Mouse (Mus musculus) hindbrain, embryonic 13.5 days (tissue): ENCODE measurements around the gene Fam107b. TPM values are rescaled to one million over a fixed set of nuclear protein-coding genes. Genes with fewer than 3 reads are reported as not detected.

Source experiments
- ATAC-seq: fragments of 200-750 bp; cut with Nextera tagmentation; 2 replicates; pipeline ENCODE4 v1.8.0; 2017; ENCODE audit warnings: moderate TSS enrichment; ENCODE audit not compliant: low FRiP score
- H3K27ac ChIP-seq: fragments of 300-500 bp; sonication (generic); 2 replicates; pipeline ENCODE4 v1.5.1; 2015; ENCODE audit warnings: inconsistent platforms, mild to moderate bottlenecking, moderate library complexity
- H3K27me3 ChIP-seq: fragments of 300-500 bp; sonication (generic); 2 replicates; pipeline ENCODE4 v1.6.1; 2015; ENCODE audit warnings: mild to moderate bottlenecking, inconsistent platforms
- H3K36me3 ChIP-seq: fragments of 300-500 bp; sonication (generic); 2 replicates; pipeline ENCODE4 v1.6.1; 2015; ENCODE audit warnings: mild to moderate bottlenecking, inconsistent platforms
- H3K4me1 ChIP-seq: fragments of 300-500 bp; sonication (generic); replicated peaks from 2 replicates; pipeline ENCODE4 v1.6.1; 2015; ENCODE audit warnings: inconsistent platforms
- H3K4me2 ChIP-seq: fragments of 300-500 bp; sonication (generic); 2 replicates; pipeline ENCODE4 v1.6.1; 2015; ENCODE audit warnings: inconsistent platforms, mild to moderate bottlenecking, moderate library complexity
- H3K4me3 ChIP-seq: fragments of 300-500 bp; sonication (generic); 2 replicates; pipeline ENCODE4 v1.5.1; 2015; ENCODE audit warnings: mild to moderate bottlenecking, inconsistent platforms
- H3K9ac ChIP-seq: fragments of 300-500 bp; sonication (generic); 2 replicates; pipeline ENCODE4 v1.6.1; 2015; ENCODE audit warnings: mild to moderate bottlenecking, inconsistent platforms
- H3K9me3 ChIP-seq: fragments of 300-500 bp; sonication (generic); 2 replicates; pipeline ENCODE4 v1.6.1; 2016; ENCODE audit warnings: inconsistent platforms
- WGBS: fragments of 180-500 bp; shearing (Covaris S2); methylation state at CpG from one replicate; pipeline ENCODE4 v1.1.7; 2015; 5-methylcytosine and 5-hydroxymethylcytosine counted together
- polyA plus RNA-seq: library from polyadenylated mRNA; unstranded; fragments of >200 nt; fragmentation: Nextera tagmentation; extraction: Ambion mirVana; gene quantifications from 2 replicates; pipeline ENCODE4 v1.2.1, GENCODE M21; 2015

Gene Fam107b
- polyA plus RNA-seq, 1 experiment from 2014 or later: 37.5 TPM

DNA sequence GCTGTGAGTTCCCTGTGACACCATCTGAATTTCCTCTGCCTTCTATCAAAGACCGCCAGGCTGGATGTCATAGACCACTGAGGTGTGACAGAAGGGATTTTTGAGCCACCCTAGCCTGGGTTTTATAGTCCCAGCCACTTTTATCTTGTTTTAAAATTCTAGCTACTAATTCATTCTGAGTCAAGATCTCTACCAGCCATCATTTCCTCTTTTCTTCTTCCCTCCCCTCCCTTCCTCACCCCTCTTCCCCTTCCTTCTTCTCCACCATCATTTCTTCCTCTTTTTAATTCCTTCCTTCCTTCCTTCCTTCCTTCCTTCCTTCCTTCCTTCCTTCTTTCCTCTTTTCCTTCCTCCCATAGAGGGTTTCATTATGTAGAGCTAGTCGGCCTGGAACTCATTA, 51.9 kb downstream of the Fam107b start:
- Histone ChIP-seq H3K4me2 (no peak overlapping the region), H3K4me1 (no peaks in the 10 kb centered on the region), H3K4me3 (no peak overlapping the region), H3K27me3 (no peaks in the 10 kb centered on the region), H3K27ac (no peak overlapping the region), H3K9me3 (no peaks in the 10 kb centered on the region), H3K9ac (no peak overlapping the region), H3K36me3 (no peaks in the 10 kb centered on the region)
- ATAC-seq: no peak
- WGBS: 83% methylated on average over 2 of the region's 2 CpGs

DNA sequence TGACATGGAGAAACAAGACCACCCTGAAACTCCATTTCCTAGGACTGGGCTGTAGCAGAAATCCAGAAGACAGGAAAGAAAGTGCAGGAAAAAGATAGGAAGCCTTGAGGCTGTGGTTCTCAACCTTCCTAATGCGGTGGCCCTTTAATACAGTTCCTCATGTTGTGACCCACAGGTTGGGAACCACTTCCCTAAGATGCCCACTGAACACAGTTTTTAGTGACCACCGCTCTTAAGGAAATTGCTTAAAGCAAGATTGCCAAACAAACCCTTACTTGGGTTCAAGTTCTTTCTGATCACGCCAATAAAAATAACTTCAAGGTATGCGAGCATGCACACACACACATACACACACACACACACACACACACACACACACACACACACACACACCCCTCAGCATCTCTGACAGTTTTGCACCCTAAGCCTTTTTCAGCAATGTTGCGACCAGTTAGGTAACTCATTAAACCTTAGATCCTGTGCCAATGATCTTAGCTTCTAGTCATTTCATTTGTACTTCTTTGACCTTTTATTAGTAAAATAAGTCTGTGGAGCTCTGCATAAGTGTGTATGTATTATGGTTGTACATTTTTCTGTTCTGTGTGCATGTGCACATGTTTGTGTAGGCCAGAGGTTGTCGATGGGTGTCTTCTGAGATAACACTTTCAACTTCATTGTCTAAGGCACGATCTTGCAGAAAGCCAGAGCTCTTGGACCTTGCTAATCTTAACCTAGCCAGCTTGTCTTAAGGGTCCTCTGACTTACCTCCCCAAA, 53.1 kb downstream of the Fam107b start:
- H3K9ac ChIP-seq: no peak overlapping the region
- no peaks in the 10 kb centered on the region for H3K9me3 ChIP-seq
- ATAC-seq: no peak
- no peak overlapping the region for H3K4me3 ChIP-seq
- H3K27me3 ChIP-seq: no peaks in the 10 kb centered on the region
- 94% methylated on average over 7 of the region's 7 CpGs for WGBS
- H3K4me1 ChIP-seq: no peaks in the 10 kb centered on the region
- H3K4me2 ChIP-seq: no peak overlapping the region
- no peak overlapping the region for H3K27ac ChIP-seq
- no peaks in the 10 kb centered on the region for H3K36me3 ChIP-seq

DNA sequence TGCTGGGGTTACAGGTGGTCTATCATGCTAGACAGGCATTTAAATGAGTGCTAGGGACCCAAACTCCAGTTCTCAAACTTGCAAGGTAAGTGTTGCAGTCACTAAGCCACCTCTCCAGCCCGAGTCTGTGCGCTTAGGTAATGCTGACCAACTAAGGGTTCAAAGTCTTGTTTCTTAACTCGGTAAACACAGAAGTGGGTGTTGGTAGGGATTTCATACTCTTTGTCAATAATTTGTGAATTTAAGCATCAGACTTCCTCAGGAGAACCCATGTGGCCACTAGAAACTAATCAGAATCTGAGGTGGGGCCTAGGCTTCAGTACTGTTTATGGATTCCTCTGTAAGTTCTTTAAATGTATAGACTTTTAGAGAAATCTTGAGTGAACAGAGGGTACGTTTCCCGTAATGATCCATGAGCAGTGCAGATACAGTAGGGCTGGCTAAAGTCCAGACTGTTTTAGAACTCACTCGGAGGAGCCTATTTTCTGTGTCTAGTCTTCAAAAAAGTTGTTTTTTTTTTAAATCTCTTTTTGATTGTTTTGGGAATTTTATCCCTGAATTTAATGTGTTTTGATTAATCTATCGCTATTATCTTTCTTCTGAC, 53.8 kb downstream of the Fam107b start:
- H3K27ac ChIP-seq: no peak overlapping the region
- H3K9me3 ChIP-seq: no peaks in the 10 kb centered on the region
- 93% methylated on average over 7 of the region's 7 CpGs for WGBS
- H3K27me3 ChIP-seq: no peaks in the 10 kb centered on the region
- H3K4me2 ChIP-seq: no peak overlapping the region
- H3K4me3 ChIP-seq: no peak overlapping the region
- no peak overlapping the region for H3K9ac ChIP-seq
- no peaks in the 10 kb centered on the region for H3K36me3 ChIP-seq
- no peak for ATAC-seq
- no peaks in the 10 kb centered on the region for H3K4me1 ChIP-seq

- H3K27me3 ChIP-seq: no peaks in the 10 kb centered on the region
- H3K4me2 ChIP-seq: no peak overlapping the region
- no peaks in the 10 kb centered on the region for H3K9me3 ChIP-seq
- WGBS: 88% methylated on average over 6 of the region's 6 CpGs
- no peak overlapping the region for H3K27ac ChIP-seq
- H3K36me3 ChIP-seq: no peaks in the 10 kb centered on the region
- ATAC-seq: no peak
- no peak overlapping the region for H3K4me3 ChIP-seq
- no peaks in the 10 kb centered on the region for H3K4me1 ChIP-seq
- H3K9ac ChIP-seq: no peak overlapping the region
Measured at GRCm38 (mm10) chr2:3629096-3629495, 58.8 kb downstream of the Fam107b start.

- Histone ChIP-seq H3K27ac (no peak overlapping the region), H3K4me3 (no peak overlapping the region), H3K27me3 (no peaks in the 10 kb centered on the region), H3K4me2 (no peak overlapping the region), H3K36me3 (no peaks in the 10 kb centered on the region), H3K9me3 (no peaks in the 10 kb centered on the region), H3K4me1 (no peaks in the 10 kb centered on the region), H3K9ac (no peak overlapping the region)
- WGBS: 82% methylated on average over 5 of the region's 5 CpGs
- ATAC-seq: no peak
Measured at GRCm38 (mm10) chr2:3629741-3630140, 59.5 kb downstream of the Fam107b start.

DNA sequence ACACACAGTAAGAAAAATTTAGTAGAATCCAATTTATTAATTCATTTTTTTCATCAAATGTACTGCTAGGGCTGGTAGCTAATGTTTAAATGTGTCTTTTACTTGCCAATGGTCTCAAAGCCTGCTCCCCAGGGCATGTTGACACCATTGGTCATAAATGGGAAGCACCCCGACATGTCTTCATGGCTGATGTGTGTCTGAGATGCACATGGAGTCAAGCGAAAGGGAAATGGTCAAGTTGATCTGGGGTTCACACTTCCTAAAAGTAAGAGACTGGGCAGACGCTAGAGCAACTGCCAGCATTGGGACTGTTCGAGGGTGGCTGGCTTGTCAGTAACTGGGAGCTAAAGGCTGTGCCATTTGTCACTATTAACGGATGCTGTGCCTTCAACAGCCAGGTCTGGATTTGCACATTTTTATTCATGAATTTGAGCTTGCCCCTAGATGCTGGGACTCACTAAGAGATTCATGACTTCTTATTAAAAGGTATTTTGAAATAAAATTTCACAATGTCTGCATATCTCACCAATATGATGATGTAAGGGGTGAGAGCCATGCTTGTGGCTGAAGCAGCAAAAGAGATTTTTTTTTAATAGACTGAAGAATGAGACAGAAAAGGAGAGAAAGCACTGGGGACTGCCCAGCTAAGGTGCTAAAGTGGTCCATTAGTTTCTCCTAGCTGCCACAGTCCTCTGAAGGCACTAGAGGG, 60.6 kb downstream of the Fam107b start:
- no peak overlapping the region for H3K27ac ChIP-seq
- no peaks in the 10 kb centered on the region for H3K36me3 ChIP-seq
- H3K9me3 ChIP-seq: no peaks in the 10 kb centered on the region
- no peak overlapping the region for H3K9ac ChIP-seq
- 82% methylated on average over 5 of the region's 5 CpGs for WGBS
- no peak overlapping the region for H3K4me2 ChIP-seq
- H3K4me1 ChIP-seq: no peaks in the 10 kb centered on the region
- H3K27me3 ChIP-seq: no peaks in the 10 kb centered on the region
- no peak overlapping the region for H3K4me3 ChIP-seq
- no peak for ATAC-seq

- H3K9me3 ChIP-seq: no peaks in the 10 kb centered on the region
- no peak overlapping the region for H3K27ac ChIP-seq
- no peaks in the 10 kb centered on the region for H3K27me3 ChIP-seq
- ATAC-seq: no peak
- 64% methylated on average over 9 of the region's 9 CpGs for WGBS
- no peak overlapping the region for H3K4me2 ChIP-seq
- no peak overlapping the region for H3K9ac ChIP-seq
- H3K4me3 ChIP-seq: no peak overlapping the region
- H3K36me3 ChIP-seq: no peaks in the 10 kb centered on the region
- no peaks in the 10 kb centered on the region for H3K4me1 ChIP-seq
Measured at GRCm38 (mm10) chr2:3633137-3633536, 62.8 kb downstream of the Fam107b start.

GRCm38 (mm10) chr2:3636771-3637170, 66.5 kb downstream of the Fam107b start:
- WGBS: 88% methylated on average over 5 of the region's 5 CpGs
- H3K27me3 ChIP-seq: no peaks in the 10 kb centered on the region
- H3K9ac ChIP-seq: no peak overlapping the region
- ATAC-seq: no peak
- H3K27ac ChIP-seq: no peak overlapping the region
- H3K4me3 ChIP-seq: no peak overlapping the region
- no peak overlapping the region for H3K4me2 ChIP-seq
- H3K9me3 ChIP-seq: no peaks in the 10 kb centered on the region
- H3K4me1 ChIP-seq: no peaks in the 10 kb centered on the region
- H3K36me3 ChIP-seq: no peaks in the 10 kb centered on the region

DNA sequence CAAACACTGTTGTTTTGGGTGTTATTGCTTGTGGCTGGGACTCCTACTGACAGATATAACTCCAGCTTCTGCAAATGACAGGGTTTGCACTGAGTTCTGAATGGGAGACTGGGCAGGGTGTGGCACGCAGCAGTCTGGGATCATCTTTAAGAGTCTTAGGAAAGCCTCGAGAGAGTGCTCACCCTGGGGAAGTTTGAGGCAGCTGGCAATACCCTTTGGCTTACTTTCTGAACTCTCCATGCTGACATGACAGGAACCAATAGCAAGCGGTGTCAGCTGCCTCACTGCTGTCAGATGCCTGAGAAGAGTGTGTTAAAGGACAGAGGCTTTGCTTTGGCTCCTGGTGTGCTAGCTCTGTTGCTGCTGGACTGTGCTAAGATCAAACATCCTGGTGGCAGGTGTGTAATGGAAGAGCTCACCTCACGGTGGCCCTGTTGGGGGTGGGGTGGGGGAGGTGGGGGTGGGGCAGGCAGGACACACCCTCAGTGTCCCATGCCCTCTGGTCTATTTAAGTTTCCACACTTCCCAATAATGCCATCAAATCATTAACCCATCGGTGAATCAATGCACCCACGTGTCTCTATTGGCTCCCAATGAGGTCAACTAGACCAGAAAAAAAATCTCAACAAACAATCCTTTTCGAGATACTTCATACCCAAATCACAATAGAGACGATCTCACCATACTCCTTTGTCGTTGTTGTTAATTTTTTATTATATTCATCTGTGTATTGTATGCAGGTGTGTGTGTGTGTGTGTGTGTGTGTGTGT, 70.9 kb downstream of the Fam107b start:
- H3K27ac ChIP-seq: no peak overlapping the region
- H3K27me3 ChIP-seq: no peaks in the 10 kb centered on the region
- no peak overlapping the region for H3K9ac ChIP-seq
- WGBS: 80% methylated on average over 9 of the region's 9 CpGs
- no peak for ATAC-seq
- no peaks in the 10 kb centered on the region for H3K36me3 ChIP-seq
- H3K4me1 ChIP-seq: no peaks in the 10 kb centered on the region
- H3K9me3 ChIP-seq: no peaks in the 10 kb centered on the region
- H3K4me3 ChIP-seq: no peak overlapping the region
- H3K4me2 ChIP-seq: no peak overlapping the region

DNA sequence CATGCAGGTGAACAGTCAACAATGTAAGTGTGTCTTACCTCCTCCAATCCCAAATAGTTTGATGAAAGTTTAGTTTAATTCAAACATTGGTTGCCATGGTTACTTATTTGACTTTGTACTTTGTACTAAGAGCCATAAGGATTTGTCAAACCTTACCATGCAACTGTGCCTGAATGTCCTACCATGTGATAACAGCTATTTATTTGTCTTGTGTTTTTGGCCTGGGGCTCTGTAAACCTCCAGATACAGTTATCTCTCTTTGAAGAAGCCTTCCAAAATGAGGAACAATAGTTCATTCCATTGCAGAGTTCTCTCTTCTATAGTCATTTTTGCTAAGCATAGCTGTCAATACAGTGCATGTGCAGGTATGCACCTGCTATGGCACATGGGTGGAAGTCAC, 72.7 kb downstream of the Fam107b start:
- Histone ChIP-seq H3K9ac (no peak overlapping the region), H3K4me1 (no peaks in the 10 kb centered on the region), H3K36me3 (no peaks in the 10 kb centered on the region), H3K27me3 (no peaks in the 10 kb centered on the region), H3K4me2 (no peak overlapping the region), H3K4me3 (no peak overlapping the region), H3K27ac (no peak overlapping the region), H3K9me3 (no peaks in the 10 kb centered on the region)
- no peak for ATAC-seq

DNA sequence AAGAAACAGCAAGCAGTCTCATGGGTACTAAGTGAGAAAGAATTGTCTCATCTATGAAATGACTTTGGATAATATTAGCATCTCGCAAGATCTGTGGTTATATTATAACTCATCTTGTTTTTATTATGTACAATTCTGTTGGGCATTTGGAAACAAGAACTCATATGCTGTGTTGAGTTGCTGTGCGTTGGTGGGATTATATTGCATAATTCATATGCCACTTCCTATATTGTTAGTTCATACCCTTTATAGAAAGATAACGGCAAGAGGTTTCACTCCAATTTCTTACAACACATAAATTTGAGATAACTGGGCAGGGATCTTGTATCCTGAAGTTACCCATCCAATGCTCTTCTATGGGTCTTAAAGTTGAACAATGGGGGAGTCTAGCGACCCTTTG, 75.5 kb downstream of the Fam107b start:
- no peak for ATAC-seq
- H3K4me2 ChIP-seq: no peak overlapping the region
- no peaks in the 10 kb centered on the region for H3K4me1 ChIP-seq
- H3K4me3 ChIP-seq: no peak overlapping the region
- H3K9me3 ChIP-seq: no peaks in the 10 kb centered on the region
- WGBS: 92% methylated on average over 4 of the region's 4 CpGs
- H3K27me3 ChIP-seq: no peaks in the 10 kb centered on the region
- H3K27ac ChIP-seq: no peak overlapping the region
- H3K9ac ChIP-seq: no peak overlapping the region
- no peaks in the 10 kb centered on the region for H3K36me3 ChIP-seq

- no peak overlapping the region for H3K27ac ChIP-seq
- ATAC-seq: no peak
- 87% methylated on average over 5 of the region's 5 CpGs for WGBS
- no peaks in the 10 kb centered on the region for H3K4me1 ChIP-seq
- no peak overlapping the region for H3K4me2 ChIP-seq
- H3K4me3 ChIP-seq: no peak overlapping the region
- no peaks in the 10 kb centered on the region for H3K27me3 ChIP-seq
- H3K9ac ChIP-seq: no peak overlapping the region
- no peaks in the 10 kb centered on the region for H3K9me3 ChIP-seq
- no peaks in the 10 kb centered on the region for H3K36me3 ChIP-seq
Measured at GRCm38 (mm10) chr2:3649171-3649570, 78.9 kb downstream of the Fam107b start.
